Mouse (Mus musculus): ENCODE results near the gene Rrh. TPM values are rescaled to one million over a fixed set of nuclear protein-coding genes. Genes with fewer than 3 reads are reported as not detected.

Rrh gene
- polyA plus RNA-seq (2012; rRNA removed): 0.40 and 0.82 TPM in 2 replicates

DNA sequence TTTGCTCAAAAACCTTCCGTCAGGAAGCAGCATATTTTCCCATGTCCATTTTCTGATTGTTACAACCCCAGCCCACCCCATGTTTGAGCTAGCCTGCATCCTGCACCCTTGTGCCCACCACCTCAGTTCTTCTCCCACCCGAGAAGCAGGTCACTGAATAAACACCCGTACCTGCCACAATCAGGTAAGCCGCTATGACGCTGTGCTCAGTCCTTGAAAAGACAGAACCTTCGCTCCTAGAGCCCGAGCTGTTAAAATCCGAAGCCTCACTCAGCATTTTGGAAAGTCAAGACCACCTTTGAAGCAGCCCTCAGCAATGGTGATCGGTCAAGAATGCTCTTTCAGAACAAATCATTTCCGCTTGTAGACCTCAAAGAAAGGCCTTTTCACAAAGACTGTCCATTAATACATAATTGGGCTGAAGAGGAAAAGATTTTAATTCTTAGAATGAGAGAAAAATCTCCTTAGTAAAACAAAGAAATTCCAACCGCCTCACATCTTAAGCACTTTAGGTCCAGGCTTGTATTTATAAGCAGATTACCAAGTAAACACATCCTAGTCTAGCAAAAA is at the start of gene Rrh:
Gene Rrh (minus strand): TSS at position 382 of the 570 bp plus-strand sequence.

DNA sequence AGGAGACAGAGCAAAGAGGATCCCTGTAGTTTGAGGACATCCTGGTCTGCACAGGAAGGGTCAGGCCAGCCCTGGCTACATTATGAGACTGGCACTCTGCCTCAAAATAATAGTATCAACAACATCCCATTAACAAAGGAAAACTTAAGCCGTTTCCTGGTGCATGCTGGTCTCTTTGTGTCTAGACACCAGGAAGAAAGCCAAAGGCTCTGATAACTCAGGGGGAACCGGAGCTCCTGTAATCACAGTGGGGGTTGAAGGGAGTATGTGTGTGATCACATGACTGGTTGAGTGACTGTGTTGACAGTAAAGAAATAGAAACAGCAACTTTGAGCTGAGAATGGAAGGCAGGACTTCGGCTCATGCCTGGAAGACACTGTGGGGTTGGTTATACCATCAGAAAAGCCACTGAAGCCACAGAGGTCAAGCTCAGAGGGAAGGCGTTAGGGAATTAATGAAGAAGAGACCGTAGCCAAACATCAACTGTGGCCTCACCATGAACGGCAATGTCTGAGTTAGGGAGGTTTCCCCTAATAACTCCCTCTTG is 13.1 kb upstream of the Rrh start, which contains the start of gene Cfi:
Gene Cfi (plus strand): TSS at position 497 of the 547 bp plus-strand sequence.

DNA sequence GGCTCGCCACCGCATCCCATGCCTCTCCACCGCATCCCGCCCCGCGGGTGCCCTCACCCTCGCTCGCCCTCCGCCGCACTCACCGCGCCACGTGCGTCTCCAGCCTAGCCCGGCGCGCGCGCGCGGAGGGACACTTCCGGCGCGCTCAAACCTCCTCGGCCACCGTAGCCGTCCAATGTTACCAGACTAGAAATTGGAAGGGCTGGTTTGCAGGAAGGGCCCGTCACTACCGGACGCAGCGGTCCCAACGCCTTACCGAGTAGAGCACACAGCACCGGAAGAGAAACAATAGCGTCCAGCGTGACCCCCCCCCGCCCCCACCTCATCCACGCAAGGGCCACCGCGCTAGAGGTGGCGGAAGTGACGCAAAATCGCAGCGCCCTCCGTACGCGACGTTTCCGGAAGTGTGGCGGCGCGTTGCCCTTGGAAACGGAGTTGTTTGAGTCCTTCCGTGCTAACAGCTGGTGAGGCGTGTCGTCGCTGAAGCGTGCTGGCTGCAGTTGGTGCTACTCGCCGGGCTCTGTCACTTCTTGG is 8.7 kb upstream of the Rrh start, which contains the start of gene Gar1:
Gene Gar1 (minus strand): TSS at position 362 of the 534 bp plus-strand sequence.

DNA sequence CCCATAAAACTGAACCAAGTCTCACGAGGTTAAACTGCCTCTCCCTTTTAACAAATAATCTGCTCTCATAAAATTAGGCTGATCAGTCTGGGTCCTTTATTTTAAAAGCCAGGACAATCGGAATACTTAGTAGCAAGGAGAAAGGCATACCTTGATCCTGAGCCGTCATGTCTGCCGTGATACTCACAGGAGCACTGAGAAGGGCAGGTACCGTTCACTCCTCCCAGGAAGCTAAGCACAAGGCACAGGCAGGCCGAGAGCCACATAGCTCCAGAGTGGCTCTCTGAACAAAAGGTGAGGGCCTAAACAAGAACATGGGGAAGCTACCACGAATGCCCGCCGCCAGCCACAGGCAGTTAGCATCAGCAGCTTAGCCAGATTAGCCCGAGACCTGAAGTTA is 18.6 kb downstream of the Rrh start, which contains the start of gene Lrit3:
Gene Lrit3 (minus strand): TSS at position 266 of the 400 bp plus-strand sequence.

DNA sequence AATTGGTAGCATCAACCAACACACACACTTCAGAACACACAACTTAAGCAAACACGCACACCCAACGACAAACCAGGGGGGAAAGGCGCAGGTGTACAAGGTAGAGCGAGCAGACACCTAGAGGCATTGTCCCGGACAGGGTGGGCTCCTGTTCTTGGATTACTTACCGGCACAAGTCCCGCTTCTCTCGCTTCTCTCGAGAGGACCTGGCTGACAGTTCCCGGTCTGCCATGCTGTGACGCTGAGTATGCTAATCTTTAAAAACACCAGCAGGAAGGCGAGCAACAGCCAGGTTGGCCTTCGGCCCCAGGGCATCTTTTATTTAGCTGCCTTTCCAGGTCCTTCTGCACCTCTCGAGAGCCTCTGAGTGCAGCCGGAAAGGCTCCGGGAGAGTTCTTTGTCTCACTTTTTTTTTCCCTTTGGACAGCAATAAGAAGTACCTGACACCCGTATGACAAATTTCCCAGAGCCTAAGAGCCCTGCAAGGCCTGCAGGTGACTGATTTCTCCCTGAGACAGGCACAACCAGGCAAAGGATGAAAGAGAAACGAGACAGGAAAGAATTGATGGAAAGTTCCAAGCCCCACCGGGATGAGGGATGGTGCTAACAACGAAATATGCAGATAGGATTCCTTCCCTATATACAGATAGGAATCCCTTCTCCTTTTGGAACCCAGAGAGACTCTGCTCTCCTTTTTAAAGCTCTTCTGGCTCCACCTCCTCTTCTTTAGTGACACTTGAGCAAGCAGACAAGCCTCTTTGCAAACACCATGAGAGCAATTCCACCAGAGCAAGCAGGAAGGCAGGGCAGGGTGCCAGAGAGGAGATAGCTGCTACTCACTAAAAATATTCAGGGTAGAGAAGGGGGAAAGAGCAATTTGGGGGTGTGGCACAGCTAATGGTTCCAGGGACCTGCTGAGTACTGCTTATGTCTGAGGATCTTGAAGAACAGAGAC is 67.5 kb downstream of the Rrh start, which contains the start of gene Egf:
Gene Egf (minus strand): TSS at position 667 of the 955 bp plus-strand sequence.

Other genes starting within 250 kb of the Rrh start
- 3.3 and 3.6 TPM in 2 replicates for gene Egf, start 67.3 kb downstream of the Rrh start, polyA plus RNA-seq (2012; rRNA removed)
- 0.07 and 0.13 TPM in 2 replicates for gene Lrit3, start 18.6 kb downstream of the Rrh start, polyA plus RNA-seq (2012; rRNA removed)
- gene Gar1, start 8.8 kb upstream of the Rrh start, polyA plus RNA-seq (2012; rRNA removed): 122 and 179 TPM in 2 replicates
- gene Cfi, start 13.3 kb upstream of the Rrh start, polyA plus RNA-seq (2012; rRNA removed): 2.2 and 5.7 TPM in 2 replicates
- gene Pla2g12a, start 56.0 kb upstream of the Rrh start, polyA plus RNA-seq (2012; rRNA removed): 19.0 and 20.5 TPM in 2 replicates
- gene Casp6, start 78.8 kb upstream of the Rrh start, polyA plus RNA-seq (2012; rRNA removed): 67.0 and 68.0 TPM in 2 replicates
- gene Mcub, start 147.6 kb upstream of the Rrh start, polyA plus RNA-seq (2012; rRNA removed): 1.2 and 1.5 TPM in 2 replicates
- gene Sec24b, start 239.0 kb upstream of the Rrh start, polyA plus RNA-seq (2012; rRNA removed): 64.8 and 76.0 TPM in 2 replicates

Data from central nervous system, embryonic 11.5 days (tissue).